Mouse (Mus musculus): ENCODE data around the gene Rictor. TPM values are rescaled to one million over a fixed set of nuclear protein-coding genes. Genes with fewer than 3 reads are reported as not detected.

The Rictor gene
- polyA plus RNA-seq, 1 experiment from 2014 or later = 57.3 TPM

DNA sequence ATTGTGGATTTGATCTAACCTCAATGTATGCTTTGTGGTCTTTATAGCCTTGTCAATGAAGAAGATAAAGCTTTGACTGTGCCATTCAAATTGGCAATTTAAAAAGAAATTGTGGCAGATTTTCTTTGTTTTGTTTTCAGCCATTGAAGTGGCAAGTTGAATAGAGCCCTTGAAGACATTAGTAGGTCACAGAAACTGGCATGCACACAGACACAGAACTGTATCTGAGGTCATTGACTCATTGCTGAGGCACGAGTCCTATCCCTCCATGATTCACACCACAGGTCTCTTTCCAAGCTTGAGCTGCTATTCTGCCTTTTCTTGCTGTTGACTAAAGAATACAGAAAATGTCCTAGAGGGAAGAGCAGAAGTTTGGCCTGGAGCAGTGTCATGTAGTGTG lies 141.7 kb downstream of the Rictor start:
- no peak overlapping the region for H3K4me2 ChIP-seq (replicated peaks)
- no peaks in the 10 kb centered on the region for H3K27me3 ChIP-seq
- no peaks in the 10 kb centered on the region for H3K9me3 ChIP-seq (replicated peaks)
- H3K36me3 ChIP-seq = no peaks in the 10 kb centered on the region
- H3K4me1 ChIP-seq = no peaks in the 10 kb centered on the region
- 46% methylated on average over 1 of the region's 1 CpGs for WGBS
- ATAC-seq (ENCODE audit: low FRiP score) = no peak
- H3K9ac ChIP-seq = no peak overlapping the region
- H3K4me3 ChIP-seq = no peak overlapping the region
- no peak overlapping the region for H3K27ac ChIP-seq

Other genes starting within 250 kb of the Rictor start
- 4.8 and 5.5 TPM in 2 replicates for gene Fyb, start 185.5 kb upstream of the Rictor start, polyA plus RNA-seq (2016; fragmentation: Nextera tagmentation; extraction: Ambion mirVana)
- 1.0 and 1.4 TPM in 2 replicates for gene Osmr, start 166.6 kb downstream of the Rictor start, polyA plus RNA-seq (2016; fragmentation: Nextera tagmentation; extraction: Ambion mirVana)